Mouse (Mus musculus): ENCODE data around the gene Hmox1. TPM values are rescaled to one million over a fixed set of nuclear protein-coding genes. Genes with fewer than 3 reads are reported as not detected.

Gene Hmox1
- polyA plus RNA-seq, 1 experiment: 24.1 TPM

Other genes starting within 250 kb of the Hmox1 start
- gene Isx, start 220.4 kb upstream of the Hmox1 start, polyA plus RNA-seq (2012; rRNA removed): 0.06 TPM in 1 of 2 replicates, not detected in the other
- gene Hmgxb4, start 100.3 kb upstream of the Hmox1 start, polyA plus RNA-seq (2012; rRNA removed): 27.8 and 30.9 TPM in 2 replicates
- gene Tom1, start 59.9 kb upstream of the Hmox1 start, polyA plus RNA-seq (2012; rRNA removed): 17.3 and 22.5 TPM in 2 replicates
- gene Mcm5, start 15.9 kb downstream of the Hmox1 start, polyA plus RNA-seq (2012; rRNA removed): 7.4 and 10.7 TPM in 2 replicates
- 6.9 and 13.6 TPM in 2 replicates for gene Rasd2, start 120.3 kb downstream of the Hmox1 start, polyA plus RNA-seq (2012; rRNA removed)

Data from urinary bladder, adult 2 months (tissue).